Mouse (Mus musculus): ENCODE data around the gene Traip. TPM values are rescaled to one million over a fixed set of nuclear protein-coding genes. Genes with fewer than 3 reads are reported as not detected.

Gene Traip
- polyA plus RNA-seq, 1 experiment from 2014 or later = 18.7 TPM

- H3K9me3 ChIP-seq (replicated peaks) = no peaks in the 10 kb centered on the region
- no peak overlapping the region for H3K9ac ChIP-seq
- WGBS = 72% methylated on average over 16 of the region's 16 CpGs
- H3K4me2 ChIP-seq (replicated peaks) = no peak overlapping the region
- no peak overlapping the region for H3K27ac ChIP-seq (replicated peaks)
- peaks cover 14% of the 10 kb centered on the region for H3K4me1 ChIP-seq
- H3K27me3 ChIP-seq = no peaks in the 10 kb centered on the region
- ATAC-seq (ENCODE audit: insufficient number of reproducible peaks, low FRiP score, low TSS enrichment, low read depth) = no peak
- peaks cover 18% of the 10 kb centered on the region for H3K36me3 ChIP-seq
- no peak overlapping the region for H3K4me3 ChIP-seq (replicated peaks)
These were observed 35.0 kb upstream of the Traip start for GRCm38 (mm10) chr9:107914764-107915420.

GRCm38 (mm10) chr9:107917895-107918608 lies 31.9 kb upstream of the Traip start:
- Histone ChIP-seq H3K27me3 (no peaks in the 10 kb centered on the region), H3K9ac (no peak overlapping the region), H3K9me3 (replicated peaks) (no peaks in the 10 kb centered on the region), H3K4me1 (peaks cover 7% of the 10 kb centered on the region), H3K27ac (replicated peaks) (no peak overlapping the region), H3K36me3 (peaks cover 18% of the 10 kb centered on the region), H3K4me3 (replicated peaks) (no peak overlapping the region), H3K4me2 (replicated peaks) (no peak overlapping the region)
- WGBS = 27% methylated on average over 13 of the region's 13 CpGs
- ATAC-seq (ENCODE audit: insufficient number of reproducible peaks, low FRiP score, low TSS enrichment, low read depth) = peak; percentile 22; the same call in 1 of the 2 replicates

GRCm38 (mm10) chr9:107918884-107919283 lies 31.1 kb upstream of the Traip start:
- no peak for ATAC-seq (ENCODE audit: insufficient number of reproducible peaks, low FRiP score, low TSS enrichment, low read depth)
- WGBS = 84% methylated on average over 6 of the region's 6 CpGs
- Histone ChIP-seq H3K36me3 (peaks cover 13% of the 10 kb centered on the region), H3K27me3 (no peaks in the 10 kb centered on the region), H3K9me3 (replicated peaks) (no peaks in the 10 kb centered on the region), H3K4me2 (replicated peaks) (no peak overlapping the region), H3K4me3 (replicated peaks) (no peak overlapping the region), H3K9ac (no peak overlapping the region), H3K4me1 (peaks cover 13% of the 10 kb centered on the region), H3K27ac (replicated peaks) (no peak overlapping the region)

DNA sequence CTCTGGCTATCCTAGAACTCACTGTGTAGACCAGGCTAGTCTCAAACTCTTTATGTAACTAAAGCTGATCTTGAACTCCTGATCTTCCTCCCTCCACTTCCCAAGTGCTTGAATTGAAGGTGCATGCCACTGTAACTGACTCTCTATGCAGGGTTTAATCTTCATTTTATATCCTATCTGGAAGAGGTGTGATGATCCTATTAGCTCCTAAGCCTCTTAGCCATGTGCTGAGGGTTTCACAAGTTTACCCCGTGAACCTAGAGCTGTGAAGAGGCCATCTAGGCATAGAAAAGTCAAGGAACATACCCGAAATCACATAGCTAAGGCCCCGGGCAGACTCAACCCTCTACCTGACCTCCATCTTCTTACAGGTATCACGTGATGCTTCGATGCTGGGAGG lies 30.5 kb upstream of the Traip start:
- Histone ChIP-seq H3K27me3 (no peaks in the 10 kb centered on the region), H3K4me3 (replicated peaks) (no peak overlapping the region), H3K4me1 (peaks cover 17% of the 10 kb centered on the region), H3K4me2 (replicated peaks) (no peak overlapping the region), H3K9me3 (replicated peaks) (no peaks in the 10 kb centered on the region), H3K36me3 (peaks cover 8% of the 10 kb centered on the region), H3K9ac (no peak overlapping the region), H3K27ac (replicated peaks) (no peak overlapping the region)
- 83% methylated on average over 5 of the region's 5 CpGs for WGBS
- no peak for ATAC-seq (ENCODE audit: insufficient number of reproducible peaks, low FRiP score, low TSS enrichment, low read depth)

- Histone ChIP-seq H3K9me3 (replicated peaks) (no peaks in the 10 kb centered on the region), H3K4me1 (peaks cover 17% of the 10 kb centered on the region), H3K4me3 (replicated peaks) (no peak overlapping the region), H3K27ac (replicated peaks) (no peak overlapping the region), H3K4me2 (replicated peaks) (no peak overlapping the region), H3K36me3 (no peaks in the 10 kb centered on the region), H3K9ac (no peak overlapping the region), H3K27me3 (no peaks in the 10 kb centered on the region; the same call in 1 of the 2 replicates)
- ATAC-seq (ENCODE audit: insufficient number of reproducible peaks, low FRiP score, low TSS enrichment, low read depth) = no peak
- 34% methylated on average over 7 of the region's 7 CpGs for WGBS
These were observed 26.9 kb upstream of the Traip start for GRCm38 (mm10) chr9:107923021-107923420.

DNA sequence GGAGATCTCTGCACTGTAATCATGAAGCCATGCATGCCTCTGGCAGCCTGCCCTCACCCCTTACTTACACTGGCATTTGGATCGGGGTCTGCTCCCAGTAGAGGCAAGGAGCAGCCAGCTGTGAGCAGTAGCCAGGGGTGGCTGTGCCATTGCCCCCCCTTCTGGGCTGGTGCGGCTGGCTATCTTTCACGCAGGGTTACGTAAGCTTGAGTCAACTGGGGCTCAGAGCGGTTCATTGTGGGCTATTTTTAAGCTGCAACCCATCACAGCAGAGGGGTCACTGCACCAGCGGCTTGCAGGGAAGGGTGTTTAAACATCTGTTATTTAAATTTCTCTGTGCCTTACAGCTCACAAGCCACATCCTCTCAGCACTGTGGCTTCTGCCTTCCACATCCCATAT lies 26.0 kb upstream of the Traip start:
- Histone ChIP-seq H3K4me1 (peaks cover 17% of the 10 kb centered on the region), H3K27me3 (no peaks in the 10 kb centered on the region; the same call in 1 of the 2 replicates), H3K4me3 (replicated peaks) (no peak overlapping the region), H3K9me3 (replicated peaks) (no peaks in the 10 kb centered on the region), H3K36me3 (no peaks in the 10 kb centered on the region), H3K4me2 (replicated peaks) (no peak overlapping the region), H3K27ac (replicated peaks) (no peak overlapping the region), H3K9ac (no peak overlapping the region)
- peak; percentile 36; the same call in 1 of the 2 replicates for ATAC-seq (ENCODE audit: insufficient number of reproducible peaks, low FRiP score, low TSS enrichment, low read depth)
- 39% methylated on average over 6 of the region's 6 CpGs for WGBS

GRCm38 (mm10) chr9:107925251-107925650 lies 24.7 kb upstream of the Traip start:
- Histone ChIP-seq H3K4me2 (replicated peaks) (no peak overlapping the region), H3K9ac (no peak overlapping the region), H3K27ac (replicated peaks) (no peak overlapping the region), H3K4me1 (peaks cover 17% of the 10 kb centered on the region), H3K9me3 (replicated peaks) (no peaks in the 10 kb centered on the region), H3K4me3 (replicated peaks) (no peak overlapping the region), H3K27me3 (no peaks in the 10 kb centered on the region; the same call in 1 of the 2 replicates), H3K36me3 (no peaks in the 10 kb centered on the region)
- 29% methylated on average over 3 of the region's 3 CpGs for WGBS
- no peak for ATAC-seq (ENCODE audit: insufficient number of reproducible peaks, low FRiP score, low TSS enrichment, low read depth)

DNA sequence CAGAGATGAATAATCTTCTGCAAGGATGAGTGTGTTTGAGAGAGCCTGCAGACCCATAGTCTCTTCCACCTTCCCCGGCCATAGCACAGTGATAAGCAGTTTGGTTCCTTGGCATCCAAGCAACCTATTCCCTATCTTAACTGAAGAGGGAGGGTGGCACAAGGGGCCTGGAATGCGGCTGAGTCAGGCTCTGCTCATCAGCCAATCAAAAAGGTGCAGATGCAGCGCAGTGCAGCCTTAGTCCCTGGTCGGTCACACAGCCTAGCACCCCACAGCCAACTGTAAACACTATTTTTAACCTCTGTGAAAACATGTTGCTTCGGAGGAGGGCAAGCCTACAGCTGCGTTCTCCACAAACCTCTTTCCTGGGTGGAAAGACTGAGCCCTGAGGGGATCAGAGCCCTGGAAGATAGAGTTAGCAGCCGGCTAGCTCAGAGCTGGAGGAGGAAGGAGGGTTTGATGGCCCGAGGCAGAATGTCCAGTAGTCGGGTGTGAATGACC lies 23.0 kb upstream of the Traip start:
- Histone ChIP-seq H3K9me3 (replicated peaks) (no peaks in the 10 kb centered on the region), H3K4me2 (replicated peaks) (no peak overlapping the region), H3K27me3 (no peaks in the 10 kb centered on the region; the same call in 1 of the 2 replicates), H3K36me3 (no peaks in the 10 kb centered on the region), H3K4me3 (replicated peaks) (no peak overlapping the region), H3K27ac (replicated peaks) (no peak overlapping the region), H3K4me1 (peaks cover 17% of the 10 kb centered on the region), H3K9ac (no peak overlapping the region)
- no peak for ATAC-seq (ENCODE audit: insufficient number of reproducible peaks, low FRiP score, low TSS enrichment, low read depth)
- 29% methylated on average over 9 of the region's 9 CpGs for WGBS

DNA sequence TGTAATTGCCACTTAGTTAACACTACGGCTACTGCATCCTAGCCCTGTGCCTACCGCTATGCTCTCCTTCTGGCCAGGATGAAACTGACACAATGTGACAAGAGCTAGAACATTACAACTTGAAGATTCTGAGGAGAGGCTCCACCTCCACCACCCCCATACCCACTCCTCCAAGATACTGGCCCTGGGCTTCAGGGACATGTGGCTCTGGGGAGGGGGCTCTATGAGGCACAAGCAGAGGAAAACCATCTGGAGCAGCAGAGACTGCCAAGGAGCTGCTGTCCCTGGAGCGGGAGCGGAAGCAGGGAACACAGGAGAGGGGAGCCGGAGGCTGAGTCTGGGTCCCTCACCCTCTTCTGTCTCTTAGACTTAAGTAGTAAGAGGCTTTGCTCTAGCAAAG lies 22.2 kb upstream of the Traip start:
- no peak overlapping the region for H3K27ac ChIP-seq (replicated peaks)
- H3K4me3 ChIP-seq (replicated peaks) = no peak overlapping the region
- no peaks in the 10 kb centered on the region for H3K36me3 ChIP-seq
- 61% methylated on average over 5 of the region's 5 CpGs for WGBS
- H3K4me2 ChIP-seq (replicated peaks) = no peak overlapping the region
- peaks cover 17% of the 10 kb centered on the region for H3K4me1 ChIP-seq
- H3K27me3 ChIP-seq = no peaks in the 10 kb centered on the region; the same call in 1 of the 2 replicates
- no peak for ATAC-seq (ENCODE audit: insufficient number of reproducible peaks, low FRiP score, low TSS enrichment, low read depth)
- H3K9me3 ChIP-seq (replicated peaks) = no peaks in the 10 kb centered on the region
- H3K9ac ChIP-seq = no peak overlapping the region

DNA sequence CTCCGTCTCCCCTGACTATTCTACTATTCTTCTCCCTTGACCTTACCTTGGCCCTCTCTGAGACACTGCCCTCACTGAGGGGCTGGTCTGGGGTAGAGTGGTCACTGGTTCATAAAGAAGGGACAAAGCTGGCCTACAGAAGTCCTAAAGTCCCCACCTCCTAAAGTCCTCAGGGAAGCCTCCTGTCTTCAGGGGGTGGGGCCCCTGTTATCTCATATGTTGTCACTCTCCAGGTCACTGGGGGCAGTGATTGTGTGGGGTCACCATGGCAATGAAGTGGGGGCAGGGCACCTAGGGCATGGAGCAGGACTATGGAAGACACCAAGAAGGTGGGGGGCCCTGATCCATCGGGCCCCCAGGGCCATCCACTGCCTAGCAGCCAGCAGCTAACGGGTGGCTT lies 21.8 kb upstream of the Traip start, which contains the start of gene Actl11:
Gene Actl11, plus strand, starts transcription at position 301 of the 400 bp plus-strand sequence.
- H3K4me3 ChIP-seq (replicated peaks) = no peak within 1 kb of the TSS
- no peaks in the 10 kb centered on the region; the same call in 1 of the 2 replicates for H3K27me3 ChIP-seq
- H3K9ac ChIP-seq = no peak within 1 kb of the TSS
- WGBS = 76% methylated on average over 3 of the region's 3 CpGs
- no peaks in the 10 kb centered on the region for H3K36me3 ChIP-seq
- no peak within 1 kb of the TSS for H3K27ac ChIP-seq (replicated peaks)
- ATAC-seq (ENCODE audit: insufficient number of reproducible peaks, low FRiP score, low TSS enrichment, low read depth) = no peak
- H3K4me2 ChIP-seq (replicated peaks) = no peak within 1 kb of the TSS
- H3K4me1 ChIP-seq = peaks cover 17% of the 10 kb centered on the region
- H3K9me3 ChIP-seq (replicated peaks) = no peaks in the 10 kb centered on the region

DNA sequence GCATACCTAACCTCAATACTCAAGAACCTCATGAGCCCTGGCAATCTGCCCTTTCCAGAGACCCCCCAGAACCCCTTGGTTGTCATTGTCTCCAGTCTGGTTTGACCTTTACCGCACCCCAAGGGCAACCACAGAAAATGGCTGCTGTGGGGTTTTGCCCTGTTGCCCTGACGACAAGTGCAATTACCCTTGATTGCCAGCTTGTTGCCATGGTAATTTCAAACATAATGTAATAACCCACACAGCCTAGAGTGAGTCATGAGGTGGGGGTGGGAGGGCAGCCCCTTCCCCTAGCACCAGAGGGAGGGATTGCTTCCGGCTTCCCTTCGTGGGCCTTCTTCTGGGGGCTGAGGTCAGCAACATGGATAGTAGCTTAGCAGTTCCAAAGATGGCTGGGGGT lies 17.7 kb upstream of the Traip start:
- H3K27me3 ChIP-seq = peaks cover 14% of the 10 kb centered on the region
- no peaks in the 10 kb centered on the region for H3K9me3 ChIP-seq (replicated peaks)
- H3K36me3 ChIP-seq = no peaks in the 10 kb centered on the region
- no peak overlapping the region for H3K9ac ChIP-seq
- no peak overlapping the region for H3K4me3 ChIP-seq (replicated peaks)
- H3K27ac ChIP-seq (replicated peaks) = no peak overlapping the region
- H3K4me2 ChIP-seq (replicated peaks) = no peak overlapping the region
- WGBS = 55% methylated on average over 4 of the region's 4 CpGs
- no peak for ATAC-seq (ENCODE audit: insufficient number of reproducible peaks, low FRiP score, low TSS enrichment, low read depth)
- H3K4me1 ChIP-seq = peaks cover 24% of the 10 kb centered on the region

Measured in embryonic facial prominence, embryonic 15.5 days (tissue).